Mouse (Mus musculus) CH12.LX (cell line): Measurements from ENCODE around the gene Adgrg6. TPM values are rescaled to one million over a fixed set of nuclear protein-coding genes. Genes with fewer than 3 reads are reported as not detected.
A peak's percentile ranks its signal among the peaks of the same experiment; 100 is the strongest.

Experiments
- DNase-seq: peaks from one replicate; pipeline ENCODE4 v3.0.0-alpha.2; 2013; ENCODE audit errors: extremely low read depth
- H3K27ac ChIP-seq: 2 replicates; pipeline ENCODE4 v1.5.1; 2012; ENCODE audit warnings: low read depth, mild to moderate bottlenecking, control low read depth, moderate library complexity; ENCODE audit not compliant: insufficient read depth
- H3K27me3 ChIP-seq: replicated peaks from 2 replicates; pipeline ENCODE3; 2012; ENCODE audit warnings: inconsistent platforms
- H3K36me3 ChIP-seq, 2 experiments: replicated peaks in 1 of 2; 2 replicates each; pipeline versions ENCODE3 to v1.6.1; 2012; ENCODE audit warnings: inconsistent platforms in 1 of 2, low read length in 1 of 2, mild to moderate bottlenecking in 1 of 2, mixed read lengths in 1 of 2, moderate library complexity in 1 of 2; ENCODE audit not compliant: control insufficient read depth in 1 of 2, insufficient read depth in 1 of 2
- H3K4me1 ChIP-seq, 2 experiments: 2 replicates each; pipeline ENCODE4 v1.6.1; 2012; ENCODE audit warnings: inconsistent platforms in 1 of 2, moderate library complexity in 1 of 2; ENCODE audit not compliant: insufficient read depth in 2 of 2, control insufficient read depth in 1 of 2
- H3K4me2 ChIP-seq: 2 replicates; pipeline ENCODE4 v1.6.1; 2012; ENCODE audit warnings: low read depth, mild to moderate bottlenecking, control low read depth; ENCODE audit not compliant: poor library complexity, insufficient read depth, severe bottlenecking
- H3K4me3 ChIP-seq, 3 experiments: fragments of 150-350 bp in 1 of 3; sonication (generic) in 1 of 3; replicated peaks in 1 of 3; 2 replicates each; pipeline versions ENCODE3 to v1.5.1; 2011 to 2012; ENCODE audit warnings: low read depth in 2 of 3, low read length in 2 of 3, mild to moderate bottlenecking in 2 of 3, moderate library complexity in 2 of 3, control low read depth in 1 of 3, improper control_type of control experiment in 1 of 3, inconsistent platforms in 1 of 3, mixed read lengths in 1 of 3; ENCODE audit not compliant: poor library complexity in 1 of 3
- H3K79me2 ChIP-seq: replicated peaks from 2 replicates; pipeline ENCODE4 v1.6.1; 2012; ENCODE audit warnings: mild to moderate bottlenecking, moderate library complexity; ENCODE audit not compliant: control insufficient read depth, poor library complexity, insufficient read depth, severe bottlenecking; ENCODE audit errors: extremely low read depth
- H3K9ac ChIP-seq: 2 replicates; pipeline ENCODE4 v1.6.1; 2012; ENCODE audit warnings: low read depth, mild to moderate bottlenecking, control low read depth, moderate library complexity; ENCODE audit not compliant: insufficient read depth
- H3K9me3 ChIP-seq: replicated peaks from 2 replicates; pipeline ENCODE3; 2012; ENCODE audit warnings: low read length, inconsistent platforms, mixed read lengths
- BHLHE40 ChIP-seq: IDR thresholded peaks from 2 replicates; pipeline ENCODE4 v1.6.1; 2011; ENCODE audit warnings: mild to moderate bottlenecking, low read depth, low read length, improper control_type of control experiment
- CHD2 ChIP-seq: IDR thresholded peaks from 2 replicates; pipeline ENCODE4 v1.6.1; 2011; ENCODE audit warnings: low read length, improper control_type of control experiment
- CTCF ChIP-seq, 2 experiments: IDR thresholded peaks in 1 of 2; conservative IDR thresholded peaks in 1 of 2; 2 replicates each; pipeline ENCODE4 v1.5.1; 2011 to 2012; ENCODE audit warnings: low read depth in 2 of 2, low read length in 2 of 2, improper control_type of control experiment in 1 of 2, inconsistent platforms in 1 of 2, mild to moderate bottlenecking in 1 of 2, moderate library complexity in 1 of 2
- E2F4 ChIP-seq: IDR thresholded peaks from 2 replicates; pipeline ENCODE4 v1.6.1; 2011; ENCODE audit warnings: low read depth, low read length, improper control_type of control experiment; ENCODE audit not compliant: insufficient replicate concordance
- ELF1 ChIP-seq: IDR thresholded peaks from 2 replicates; pipeline ENCODE4 v1.6.1; 2014; ENCODE audit warnings: low read depth, mild to moderate bottlenecking, inconsistent platforms, low read length, improper control_type of control experiment
- EP300 ChIP-seq: IDR thresholded peaks from 2 replicates; pipeline ENCODE4 v1.6.1; 2011; ENCODE audit warnings: low read length, improper control_type of control experiment
- ETS1 ChIP-seq: conservative IDR thresholded peaks from 2 replicates; pipeline ENCODE4 v1.6.1; 2012; ENCODE audit warnings: low read depth, mild to moderate bottlenecking, inconsistent platforms, low read length, improper control_type of control experiment, moderate library complexity
- HCFC1 ChIP-seq: IDR thresholded peaks from 2 replicates; pipeline ENCODE4 v1.6.1; 2012; ENCODE audit warnings: low read depth, mild to moderate bottlenecking, inconsistent platforms, low read length, improper control_type of control experiment
- JUN ChIP-seq: IDR thresholded peaks from 2 replicates; pipeline ENCODE4 v1.6.1; 2011; ENCODE audit warnings: low read depth, mild to moderate bottlenecking, low read length, improper control_type of control experiment, moderate library complexity; ENCODE audit not compliant: insufficient read depth
- JUND ChIP-seq: conservative IDR thresholded peaks from 2 replicates; pipeline ENCODE4 v1.6.1; 2011; ENCODE audit warnings: low read depth, low read length, improper control_type of control experiment
- MAFK ChIP-seq: IDR thresholded peaks from 2 replicates; pipeline ENCODE4 v1.6.1; 2011; ENCODE audit warnings: low read length, improper control_type of control experiment; ENCODE audit not compliant: insufficient replicate concordance
- MAX ChIP-seq: IDR thresholded peaks from 2 replicates; pipeline ENCODE4 v1.6.1; 2011; ENCODE audit warnings: low read length, improper control_type of control experiment
- MAZ ChIP-seq: IDR thresholded peaks from 2 replicates; pipeline ENCODE4 v1.6.1; 2012; ENCODE audit warnings: low read depth, mild to moderate bottlenecking, inconsistent platforms, low read length, improper control_type of control experiment, moderate library complexity
- MEF2A ChIP-seq: IDR thresholded peaks from 2 replicates; pipeline ENCODE4 v1.6.1; 2014; ENCODE audit warnings: low read depth, mild to moderate bottlenecking, inconsistent platforms, low read length, improper control_type of control experiment, borderline replicate concordance
- MXI1 ChIP-seq: IDR thresholded peaks from 2 replicates; pipeline ENCODE4 v1.6.1; 2011; ENCODE audit warnings: mild to moderate bottlenecking, low read depth, low read length, improper control_type of control experiment
- MYC ChIP-seq: IDR thresholded peaks from 2 replicates; pipeline ENCODE4 v1.6.1; 2011; ENCODE audit warnings: low read depth, mild to moderate bottlenecking, improper control_type of control experiment, low read length
- NELFE ChIP-seq: IDR thresholded peaks from 2 replicates; pipeline ENCODE4 v1.6.1; 2011; ENCODE audit warnings: low read depth, low read length, improper control_type of control experiment
- NRF1 ChIP-seq: IDR thresholded peaks from 2 replicates; pipeline ENCODE4 v1.6.1; 2014; ENCODE audit warnings: low read depth, mild to moderate bottlenecking, inconsistent platforms, low read length, improper control_type of control experiment, moderate library complexity
- PAX5 ChIP-seq: IDR thresholded peaks from 2 replicates; pipeline ENCODE4 v1.6.1; 2012; ENCODE audit warnings: low read length, inconsistent platforms, mixed read lengths
- RAD21 ChIP-seq: IDR thresholded peaks from 2 replicates; pipeline ENCODE4 v1.6.1; 2011; ENCODE audit warnings: low read depth, mild to moderate bottlenecking, low read length, improper control_type of control experiment, moderate library complexity
- RCOR1 ChIP-seq: conservative IDR thresholded peaks from 2 replicates; pipeline ENCODE4 v1.6.1; 2012; ENCODE audit warnings: low read depth, mild to moderate bottlenecking, inconsistent platforms, low read length, improper control_type of control experiment
- TBP ChIP-seq: conservative IDR thresholded peaks from 2 replicates; pipeline ENCODE4 v1.6.1; 2011; ENCODE audit warnings: low read depth, low read length, improper control_type of control experiment
- TCF12 ChIP-seq: IDR thresholded peaks from 2 replicates; pipeline ENCODE4 v1.6.1; 2014; ENCODE audit warnings: low read depth, mild to moderate bottlenecking, inconsistent platforms, low read length, improper control_type of control experiment
- USF2 ChIP-seq: conservative IDR thresholded peaks from 2 replicates; pipeline ENCODE4 v1.6.1; 2011; ENCODE audit warnings: low read depth, low read length, improper control_type of control experiment
- ZMIZ1 ChIP-seq: IDR thresholded peaks from 2 replicates; pipeline ENCODE4 v1.6.1; 2012; ENCODE audit warnings: low read depth, mild to moderate bottlenecking, inconsistent platforms, low read length, improper control_type of control experiment
- ZNF384 ChIP-seq: IDR thresholded peaks from 2 replicates; pipeline ENCODE4 v1.6.1; 2012; ENCODE audit warnings: low read depth, low read length, improper control_type of control experiment, inconsistent platforms
- dilution Hi-C: fragments of 300-500 bp; cut with MboI; formaldehyde crosslinking; loops from 2 replicates; pipeline ENCODE4 v1.14.3; 2020; ENCODE audit warnings: low sequenced_read_pairs; ENCODE audit not compliant: extremely low pct_unique_long_range_greater_than_20kb, extremely low pct_ligation_motif_present
- in situ Hi-C: fragments of 300-500 bp; cut with MboI; formaldehyde crosslinking; loops from 3 replicates; pipeline ENCODE4 v1.14.3; 2019; ENCODE audit warnings: low sequenced_read_pairs, low pct_ligation_motif_present, low pct_unique_long_range_greater_than_20kb, mixed read lengths
- polyA plus RNA-seq: library from polyadenylated mRNA; unstranded; fragments of >175 nt; gene quantifications from 2 replicates; pipeline ENCODE4 v1.2.1, GENCODE M21; 2012; ENCODE audit warnings: low read depth; ENCODE audit not compliant: insufficient read length
- total RNA-seq, 2 experiments: library from RNA; depleted of rRNA; stranded (reverse); fragments of 300-350 nt in 1 of 2; fragments of >200 nt in 1 of 2; gene quantifications; 2 replicates each; pipeline ENCODE4 v1.2.3; 2012 to 2014

Gene Adgrg6
- total and polyA plus RNA-seq, 3 experiments = not detected

DNA sequence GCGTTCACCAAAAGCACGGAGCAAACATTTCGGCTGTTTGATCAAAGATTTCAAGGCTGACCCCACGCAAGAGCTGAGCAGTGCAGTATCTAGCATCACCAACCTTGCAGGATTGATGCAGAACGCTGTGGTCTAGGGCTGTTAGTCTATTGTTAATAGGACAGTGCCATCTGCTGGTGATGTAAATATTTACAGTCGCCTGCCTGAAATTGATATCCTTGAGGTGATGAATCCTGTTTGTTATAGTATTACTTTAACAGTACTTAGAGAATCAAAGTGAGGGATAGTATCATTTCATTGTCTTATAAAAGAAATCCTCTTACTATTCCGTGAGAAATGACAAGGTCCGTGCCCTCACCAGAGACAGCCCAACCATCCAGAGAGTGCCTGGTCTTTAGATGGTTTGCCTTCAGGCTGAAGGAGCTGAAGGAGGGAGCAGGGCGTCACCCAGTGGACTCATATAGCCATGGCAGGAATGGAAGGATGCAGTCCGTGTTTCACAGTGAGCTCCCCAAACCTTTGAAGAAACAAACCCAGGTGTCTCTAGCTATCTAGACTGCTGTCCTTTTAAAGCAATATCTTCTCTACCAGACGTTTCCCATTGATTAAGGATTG lies 154.3 kb downstream of the Adgrg6 start (continued):
- TF ChIP-seq ELF1 (no peak), E2F4 (no peak), MAFK (no peak), MEF2A (no peak), NRF1 (no peak), MYC (no peak), RCOR1 (no peak)

DNA sequence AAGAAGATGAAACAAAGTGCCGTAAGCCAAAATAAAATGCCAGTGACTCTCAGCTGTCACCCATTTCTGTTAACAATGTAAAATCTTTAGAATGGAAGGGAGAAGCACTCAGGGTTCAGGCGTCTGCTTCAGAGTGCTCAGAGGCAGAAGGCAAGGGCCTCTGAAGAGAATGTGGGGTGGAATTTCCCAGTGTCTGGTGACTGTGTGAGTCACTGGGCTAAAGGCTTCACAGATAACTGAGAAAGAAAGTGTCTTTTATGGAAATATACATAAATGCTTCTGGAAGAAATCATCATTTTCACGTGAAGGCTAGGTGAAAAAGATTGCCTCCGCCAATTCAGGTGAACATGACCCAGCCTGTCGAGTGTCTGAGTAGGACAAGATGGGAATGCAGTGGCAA lies 159.9 kb downstream of the Adgrg6 start:
- in situ Hi-C loops (no loop called here), dilution Hi-C loops (no loop called here)
- no peak overlapping the region for H3K4me3 ChIP-seq
- TF ChIP-seq TCF12 (peak; percentile 16; the same call in 1 of the 2 replicates), RAD21 (no peak), ZMIZ1 (no peak), MAZ (no peak), USF2 (no peak), EP300 (peak; percentile 42; the same call in 1 of the 2 replicates), ETS1 (peak; percentile 23; the same call in 1 of the 2 replicates), HCFC1 (no peak), PAX5 (no peak), MAX (peak; percentile 33; the same call in 1 of the 2 replicates), BHLHE40 (peak; percentile 87)
- H3K36me3 ChIP-seq = no peaks in the 10 kb centered on the region
- no peaks in the 10 kb centered on the region for H3K79me2 ChIP-seq
- H3K9me3 ChIP-seq = no peaks in the 10 kb centered on the region
- H3K4me2 ChIP-seq = peak overlapping the region; percentile 29; the same call in 1 of the 2 replicates
- no peak overlapping the region for H3K9ac ChIP-seq
- DNase-seq = peak; percentile 17
- peaks cover 10 to 27% of the 10 kb centered on the region in 2 experiments; a peak in 3 of 4 replicates for H3K4me1 ChIP-seq
- H3K27me3 ChIP-seq = no peaks in the 10 kb centered on the region
- no peak overlapping the region for H3K27ac ChIP-seq

DNA sequence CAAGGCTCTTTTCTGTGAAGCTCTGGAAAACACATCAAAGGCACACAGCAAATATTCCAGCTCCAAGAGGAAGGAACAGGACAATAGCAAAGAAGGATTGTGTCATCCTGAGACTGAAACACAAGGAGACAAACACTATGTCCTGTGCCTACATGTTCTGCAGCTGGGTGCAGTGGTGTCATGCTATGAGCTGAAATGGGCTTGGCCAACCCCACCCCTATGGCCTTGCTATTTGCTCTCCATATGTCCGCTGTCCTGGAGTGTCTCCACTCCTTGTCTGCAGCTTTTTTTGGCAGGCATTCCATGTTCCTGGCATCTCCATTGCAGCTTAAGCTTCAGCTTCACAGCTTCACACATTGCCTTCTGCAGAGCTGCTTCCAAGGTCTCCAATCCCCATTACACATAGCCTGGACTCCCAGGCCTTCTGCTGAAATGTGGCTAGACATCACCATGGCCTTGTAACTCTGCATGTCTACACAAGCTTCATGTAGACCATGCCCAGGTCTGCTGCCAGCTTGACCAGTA lies 180.3 kb downstream of the Adgrg6 start:
- Histone ChIP-seq H3K36me3 (no peaks in the 10 kb centered on the region), H3K79me2 (no peaks in the 10 kb centered on the region), H3K27me3 (no peaks in the 10 kb centered on the region), H3K4me3 (no peak overlapping the region), H3K9me3 (no peaks in the 10 kb centered on the region), H3K27ac (no peak overlapping the region), H3K9ac (no peak overlapping the region), H3K4me2 (no peak overlapping the region), H3K4me1 (no peaks in the 10 kb centered on the region)
- in situ Hi-C loops (no loop called here), dilution Hi-C loops (no loop called here)
- no peak for TF ChIP-seq NELFE
- TF ChIP-seq ELF1 = no peak
- TF ChIP-seq CTCF (conservative IDR thresholded peaks at IDR 0.05 in 1 of 2, IDR thresholded peaks at IDR 0.05 in 1 of 2; ENCODE audit: low read depth in 2 of 2, low read length in 2 of 2) = no peak
- TF ChIP-seq CHD2 = no peak
- TF ChIP-seq JUN = no peak
- no peak for TF ChIP-seq JUND
- TF ChIP-seq USF2 = no peak
- no peak for TF ChIP-seq ZNF384
- TF ChIP-seq TBP = no peak
- TF ChIP-seq EP300 = no peak
- TF ChIP-seq MXI1 = no peak
- DNase-seq = no peak
